Mouse (Mus musculus) bone marrow macrophage, adult 2 months (primary cell): ENCODE measurements around the gene Rnf26.

Experiments
- CTCF ChIP-seq: IDR thresholded peaks from 2 replicates; pipeline ENCODE4 v1.5.1; 2012; ENCODE audit warnings: low read depth, mild to moderate bottlenecking, low read length, moderate library complexity
- POLR2A ChIP-seq: IDR thresholded peaks from 2 replicates; pipeline ENCODE4 v1.6.1; 2012; ENCODE audit warnings: mild to moderate bottlenecking, low read depth, low read length, borderline replicate concordance

DNA sequence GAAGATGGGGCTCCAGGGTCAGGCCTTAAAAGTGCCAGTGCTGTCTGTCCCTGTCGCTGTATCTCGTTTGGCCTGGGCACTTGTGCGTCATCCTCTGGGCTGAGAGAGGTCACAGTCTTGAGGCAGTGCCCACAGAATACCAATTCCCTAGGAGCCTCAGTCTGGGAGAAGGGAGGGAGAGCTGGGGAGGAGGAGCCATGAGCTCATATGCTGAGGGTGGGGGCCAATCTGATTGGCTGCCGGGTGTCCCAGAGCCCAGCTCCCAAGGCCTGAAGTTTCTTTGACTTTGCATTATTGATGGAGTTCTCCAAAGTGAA lies 40.8 kb downstream of the Rnf26 start:
- no peak for TF ChIP-seq CTCF
- TF ChIP-seq POLR2A = no peak
